Mouse (Mus musculus) adrenal gland, postnatal 25 days (tissue): ENCODE results near the gene Lyrm9. TPM values are rescaled to one million over a fixed set of nuclear protein-coding genes. Genes with fewer than 3 reads are reported as not detected.
A peak's percentile ranks its signal among the peaks of the same experiment; 100 is the strongest.

Experiments used
- DNase-seq: peaks from one replicate; pipeline ENCODE4 v3.0.0; 2021; ENCODE audit warnings: mixed read lengths
- total RNA-seq: library from RNA; stranded (reverse); gene quantifications from 2 replicates; pipeline ENCODE4 v1.2.3, GENCODE M21; 2021

Lyrm9 gene
- total RNA-seq, 1 experiment from 2014 or later = 59.0 TPM

GRCm38 (mm10) chr11:78815986-78816792 lies 10.2 kb upstream of the Lyrm9 start:
- no peak for DNase-seq

- DNase-seq = no peak
Observed at GRCm38 (mm10) chr11:78817311-78818022, 8.9 kb upstream of the Lyrm9 start.

- DNase-seq = peak; percentile 35
Observed at GRCm38 (mm10) chr11:78820337-78821000, 5.9 kb upstream of the Lyrm9 start.

GRCm38 (mm10) chr11:78822792-78823498 lies 3.4 kb upstream of the Lyrm9 start:
- peak; percentile 62 for DNase-seq

GRCm38 (mm10) chr11:78827546-78827945 lies 1.2 kb downstream of the Lyrm9 start:
- no peak for DNase-seq

- DNase-seq = no peak
Observed at GRCm38 (mm10) chr11:78828386-78828785, 2.0 kb downstream of the Lyrm9 start.

GRCm38 (mm10) chr11:78829373-78829772 lies 3.0 kb downstream of the Lyrm9 start:
- DNase-seq = no peak

GRCm38 (mm10) chr11:78830180-78830579 lies 3.8 kb downstream of the Lyrm9 start:
- DNase-seq = no peak

- no peak for DNase-seq
Observed at GRCm38 (mm10) chr11:78831716-78832115, 5.3 kb downstream of the Lyrm9 start.

- DNase-seq = no peak
Observed at GRCm38 (mm10) chr11:78832117-78832726, 5.8 kb downstream of the Lyrm9 start.

GRCm38 (mm10) chr11:78832816-78833314 lies 6.5 kb downstream of the Lyrm9 start:
- peak; percentile 76 for DNase-seq

- no peak for DNase-seq
Observed at GRCm38 (mm10) chr11:78836486-78836885, 10.1 kb downstream of the Lyrm9 start.

- peak; percentile 82 for DNase-seq
Observed at GRCm38 (mm10) chr11:78837989-78838388, 11.6 kb downstream of the Lyrm9 start.

- peak; percentile 71 for DNase-seq
Observed at GRCm38 (mm10) chr11:78839491-78839890, 13.1 kb downstream of the Lyrm9 start.

- DNase-seq = no peak
Observed at GRCm38 (mm10) chr11:78840141-78840540, 13.8 kb downstream of the Lyrm9 start.

GRCm38 (mm10) chr11:78841987-78842386 lies 15.6 kb downstream of the Lyrm9 start:
- no peak for DNase-seq

- no peak for DNase-seq
Observed at GRCm38 (mm10) chr11:78846620-78847019, 20.2 kb downstream of the Lyrm9 start.

- no peak for DNase-seq
Observed at GRCm38 (mm10) chr11:78847884-78848848, 21.8 kb downstream of the Lyrm9 start.

- no peak for DNase-seq
Observed at GRCm38 (mm10) chr11:78849859-78850258, 23.5 kb downstream of the Lyrm9 start.

- DNase-seq = no peak
Observed at GRCm38 (mm10) chr11:78851216-78851870, 25.0 kb downstream of the Lyrm9 start.
